Mouse (Mus musculus) intestine, postnatal 0 days (tissue): ENCODE measurements at regions not wholly inside any gene's neighbourhood (a gene's known extent, or its start where the extent isn't known, plus 50 kb on each side); places are given as distances from the start of the nearest gene placed in this dataset.

Experiments
- ATAC-seq: fragments of 200-750 bp; cut with Nextera tagmentation; 2 replicates; pipeline ENCODE4 v1.8.0; 2017; ENCODE audit warnings: mild to moderate bottlenecking, moderate TSS enrichment, moderate library complexity
- H3K27ac ChIP-seq: fragments of 300-500 bp; sonication (generic); 2 replicates; pipeline ENCODE4 v1.5.1; 2014; ENCODE audit warnings: mild to moderate bottlenecking, low read depth, low read length, moderate library complexity
- H3K27me3 ChIP-seq: fragments of 300-500 bp; sonication (generic); replicated peaks from 2 replicates; pipeline ENCODE4 v1.6.1; 2014; ENCODE audit warnings: low read length, mixed read lengths; ENCODE audit not compliant: control insufficient read depth, insufficient read depth
- H3K36me3 ChIP-seq: fragments of 300-500 bp; sonication (generic); 2 replicates; pipeline ENCODE4 v1.6.1; 2014; ENCODE audit warnings: mild to moderate bottlenecking, moderate library complexity; ENCODE audit not compliant: control insufficient read depth, insufficient read depth
- H3K4me1 ChIP-seq: fragments of 300-500 bp; sonication (generic); replicated peaks from 2 replicates; pipeline ENCODE4 v1.6.1; 2014; ENCODE audit warnings: antibody characterized with exemption, low read length, mixed read lengths; ENCODE audit not compliant: control insufficient read depth, insufficient read depth
- H3K4me2 ChIP-seq: fragments of 300-500 bp; sonication (generic); replicated peaks from 2 replicates; pipeline ENCODE4 v1.6.1; 2014; ENCODE audit warnings: low read depth, mild to moderate bottlenecking, moderate library complexity
- H3K4me3 ChIP-seq: fragments of 300-500 bp; sonication (generic); 2 replicates; pipeline ENCODE4 v1.5.1; 2014; ENCODE audit warnings: low read depth, low read length
- H3K9ac ChIP-seq: fragments of 300-500 bp; sonication (generic); 2 replicates; pipeline ENCODE4 v1.6.1; 2014; ENCODE audit warnings: mild to moderate bottlenecking, low read depth, low read length
- H3K9me3 ChIP-seq: fragments of 300-500 bp; sonication (generic); 2 replicates; pipeline ENCODE4 v1.6.1; 2016; ENCODE audit warnings: mixed run types; ENCODE audit not compliant: control insufficient read depth
- CTCF ChIP-seq: sonication (generic); IDR thresholded peaks from 2 replicates; pipeline ENCODE4 v1.5.1; 2016; ENCODE audit warnings: low read depth, mild to moderate bottlenecking, control low read depth, antibody characterized with exemption, moderate library complexity
- WGBS: fragments of 180-500 bp; shearing (Covaris S2); extraction: QIAGEN DNeasy Blood & Tissue Kit; methylation state at CpG from one replicate; pipeline ENCODE4 v1.1.7; 2014; 5-methylcytosine and 5-hydroxymethylcytosine counted together

DNA sequence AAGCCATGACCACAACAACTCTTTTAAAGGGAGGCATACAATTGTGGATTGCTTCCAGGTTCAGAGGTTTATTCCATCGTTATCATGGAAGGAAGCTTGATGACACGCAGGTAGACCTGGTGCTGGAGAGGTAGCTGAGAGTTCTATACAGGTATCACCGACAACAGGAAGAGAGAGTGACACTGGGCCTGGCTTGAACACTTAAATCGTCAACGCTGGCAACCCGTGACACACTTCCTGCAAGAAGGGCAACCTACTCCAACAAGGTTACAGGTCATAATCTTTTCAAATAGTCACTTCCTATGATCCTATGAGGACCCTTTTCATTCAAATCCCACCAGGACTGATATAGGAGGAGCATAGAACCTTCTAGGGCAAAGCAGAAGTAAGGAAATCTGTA, 155.6 kb downstream of the Adamts15 start:
- no peak for TF ChIP-seq CTCF
- Histone ChIP-seq H3K36me3 (no peaks in the 10 kb centered on the region), H3K4me3 (no peak overlapping the region), H3K9me3 (no peaks in the 10 kb centered on the region), H3K27me3 (no peaks in the 10 kb centered on the region), H3K27ac (no peak overlapping the region), H3K4me2 (no peak overlapping the region), H3K4me1 (no peaks in the 10 kb centered on the region), H3K9ac (no peak overlapping the region)
- no peak for ATAC-seq
- WGBS = 92% methylated on average over 6 of the region's 6 CpGs

- WGBS = 72% methylated on average over 3 of the region's 3 CpGs
- no peaks in the 10 kb centered on the region for H3K4me1 ChIP-seq
- no peak for ATAC-seq
- H3K4me2 ChIP-seq = no peak overlapping the region
- no peaks in the 10 kb centered on the region for H3K27me3 ChIP-seq
- H3K27ac ChIP-seq = no peak overlapping the region
- no peak for TF ChIP-seq CTCF
- no peak overlapping the region for H3K9ac ChIP-seq
- H3K9me3 ChIP-seq = no peaks in the 10 kb centered on the region
- H3K4me3 ChIP-seq = no peak overlapping the region
- H3K36me3 ChIP-seq = no peaks in the 10 kb centered on the region
Observed at GRCm38 (mm10) chr9:30766171-30766570, 156.1 kb downstream of the Adamts15 start.

GRCm38 (mm10) chr9:30765017-30765569, 157.2 kb downstream of the Adamts15 start:
- no peak overlapping the region for H3K9ac ChIP-seq
- H3K27ac ChIP-seq = no peak overlapping the region
- no peaks in the 10 kb centered on the region for H3K4me1 ChIP-seq
- no peak for ATAC-seq
- H3K4me2 ChIP-seq = no peak overlapping the region
- no peaks in the 10 kb centered on the region for H3K36me3 ChIP-seq
- TF ChIP-seq CTCF = no peak
- WGBS = 67% methylated on average over 7 of the region's 7 CpGs
- no peak overlapping the region for H3K4me3 ChIP-seq
- H3K27me3 ChIP-seq = no peaks in the 10 kb centered on the region
- no peaks in the 10 kb centered on the region for H3K9me3 ChIP-seq

- no peaks in the 10 kb centered on the region for H3K36me3 ChIP-seq
- no peak overlapping the region for H3K4me2 ChIP-seq
- H3K27me3 ChIP-seq = no peaks in the 10 kb centered on the region
- no peak overlapping the region for H3K9ac ChIP-seq
- H3K4me1 ChIP-seq = no peaks in the 10 kb centered on the region
- TF ChIP-seq CTCF = no peak
- ATAC-seq = no peak
- no peak overlapping the region for H3K27ac ChIP-seq
- WGBS = 92% methylated on average over 1 of the region's 1 CpGs
- H3K9me3 ChIP-seq = no peaks in the 10 kb centered on the region
- no peak overlapping the region for H3K4me3 ChIP-seq
Observed at GRCm38 (mm10) chr9:30762913-30763312, 159.3 kb downstream of the Adamts15 start.

GRCm38 (mm10) chr9:30758121-30758520, 164.1 kb downstream of the Adamts15 start:
- Histone ChIP-seq H3K27me3 (no peaks in the 10 kb centered on the region), H3K36me3 (no peaks in the 10 kb centered on the region), H3K27ac (no peak overlapping the region), H3K4me3 (no peak overlapping the region), H3K4me2 (no peak overlapping the region), H3K4me1 (no peaks in the 10 kb centered on the region), H3K9ac (no peak overlapping the region), H3K9me3 (no peaks in the 10 kb centered on the region)
- ATAC-seq = no peak
- 93% methylated on average over 3 of the region's 3 CpGs for WGBS
- no peak for TF ChIP-seq CTCF

GRCm38 (mm10) chr9:30757406-30757805, 164.8 kb downstream of the Adamts15 start:
- ATAC-seq = no peak
- TF ChIP-seq CTCF = no peak
- no peaks in the 10 kb centered on the region for H3K4me1 ChIP-seq
- H3K36me3 ChIP-seq = no peaks in the 10 kb centered on the region
- H3K4me2 ChIP-seq = no peak overlapping the region
- no peak overlapping the region for H3K27ac ChIP-seq
- no peaks in the 10 kb centered on the region for H3K9me3 ChIP-seq
- H3K27me3 ChIP-seq = no peaks in the 10 kb centered on the region
- H3K4me3 ChIP-seq = no peak overlapping the region
- whole genome bisulfite sequencing = 90% methylated on average over 8 of the region's 8 CpGs
- no peak overlapping the region for H3K9ac ChIP-seq

GRCm38 (mm10) chr9:30756796-30757195, 165.5 kb downstream of the Adamts15 start:
- ATAC-seq = no peak
- no peak overlapping the region for H3K27ac ChIP-seq
- no peak overlapping the region for H3K9ac ChIP-seq
- H3K9me3 ChIP-seq = no peaks in the 10 kb centered on the region
- 94% methylated on average over 4 of the region's 4 CpGs for WGBS
- H3K27me3 ChIP-seq = no peaks in the 10 kb centered on the region
- no peaks in the 10 kb centered on the region for H3K36me3 ChIP-seq
- TF ChIP-seq CTCF = no peak
- no peak overlapping the region for H3K4me3 ChIP-seq
- no peak overlapping the region for H3K4me2 ChIP-seq
- no peaks in the 10 kb centered on the region for H3K4me1 ChIP-seq
